Mouse (Mus musculus) lung, adult 2 months (tissue): ENCODE measurements around the gene Mitd1.

Source experiments
- CTCF ChIP-seq: fragments of 200-500 bp; IDR thresholded peaks from 2 replicates; pipeline ENCODE4 v1.5.1; 2011; ENCODE audit warnings: mild to moderate bottlenecking, low read length, control low read depth; ENCODE audit not compliant: insufficient read depth
- POLR2A ChIP-seq: fragments of 200-500 bp; IDR thresholded peaks from 2 replicates; pipeline ENCODE4 v1.6.1; 2011; ENCODE audit warnings: low read depth, mild to moderate bottlenecking, control low read depth, low read length, borderline replicate concordance; ENCODE audit errors: extremely low read depth

- TF ChIP-seq POLR2A: no peak
- TF ChIP-seq CTCF: no peak
Measured at GRCm38 (mm10) chr1:37866286-37866685, 23.9 kb downstream of the Mitd1 start, which contains the start of gene Tsga10.
